Comparison of ENCODE assay signal across 7 mouse cellular contexts in genomic region chr11:106084911-106085561, GRCm38 (mm10). TPM values are rescaled to one million over a fixed set of nuclear protein-coding genes. Genes with fewer than 3 reads are reported as not detected.
A peak's percentile ranks its signal among the peaks of the same experiment; 100 is the strongest.
DNase-seq lines count a peak whose midpoint lies in the region; ATAC-seq and TF ChIP-seq lines count a peak whose summit lies in the region.

No protein-coding gene starts in this region.

- peak overlapping the region; percentile 50 for H3K4me2 ChIP-seq in limb, embryonic 11.5 days (ENCODE audit: low read depth, severe bottlenecking)
- H3K4me2 ChIP-seq in midbrain, embryonic 12.5 days (replicated peaks): peak overlapping the region; percentile 59

- TF ChIP-seq CTCF in small intestine, adult 2 months (IDR thresholded peaks at IDR 0.05; ENCODE audit: extremely low read depth, insufficient read length, insufficient replicate concordance, low read depth, low read length): no peak

- peaks cover 5% of the 10 kb centered on the region; the same call in 1 of the 2 replicates for H3K4me1 ChIP-seq in limb, embryonic 11.5 days (ENCODE audit: control insufficient read depth, insufficient read depth, low read length)
- H3K4me1 ChIP-seq in midbrain, embryonic 12.5 days: peaks cover 17% of the 10 kb centered on the region
- no peaks in the 10 kb centered on the region; the same call in 1 of the 2 replicates for H3K4me1 ChIP-seq in small intestine, adult 2 months (ENCODE audit: control insufficient read depth, insufficient read depth, insufficient read length, low read length)

- peak; percentile 87 for DNase-seq in adrenal gland, postnatal 10 days
- DNase-seq in embryo, embryonic 11.5 days (ENCODE audit: low read depth, low spot score): peak; percentile 59
- peak; percentile 81 for DNase-seq in kidney, adult 18-20 months
- DNase-seq in limb, embryonic 11.5 days (ENCODE audit: low spot score): peak; percentile 86

- H3K4me3 ChIP-seq in limb, embryonic 11.5 days (ENCODE audit: low read depth, low read length): peak overlapping the region; percentile 90
- H3K4me3 ChIP-seq in midbrain, embryonic 12.5 days: peak overlapping the region; percentile 98
- H3K4me3 ChIP-seq in small intestine, adult 2 months (ENCODE audit: low read depth, low read length): peak overlapping the region; percentile 98

- H3K9ac ChIP-seq in limb, embryonic 11.5 days (ENCODE audit: low read length): peak overlapping the region; percentile 83
- H3K9ac ChIP-seq in midbrain, embryonic 12.5 days (replicated peaks): peak overlapping the region; percentile 93

- H3K27me3 ChIP-seq in limb, embryonic 11.5 days (ENCODE audit: control insufficient read depth, insufficient read depth, low read length): no peaks in the 10 kb centered on the region
- no peaks in the 10 kb centered on the region for H3K27me3 ChIP-seq in midbrain, embryonic 12.5 days
- no peaks in the 10 kb centered on the region for H3K27me3 ChIP-seq in small intestine, adult 2 months (ENCODE audit: control insufficient read depth, insufficient read depth, low read length)

- no peak for TF ChIP-seq POLR2A in small intestine, adult 2 months (IDR thresholded peaks at IDR 0.05; ENCODE audit: low read depth, low read length)

- no peaks in the 10 kb centered on the region for H3K9me3 ChIP-seq in limb, embryonic 11.5 days (ENCODE audit: control insufficient read depth, low read length)
- H3K9me3 ChIP-seq in midbrain, embryonic 12.5 days: no peaks in the 10 kb centered on the region

- no peaks in the 10 kb centered on the region for H3K36me3 ChIP-seq in limb, embryonic 11.5 days (ENCODE audit: control insufficient read depth, insufficient read depth, low read length)
- H3K36me3 ChIP-seq in midbrain, embryonic 12.5 days: no peaks in the 10 kb centered on the region
- no peaks in the 10 kb centered on the region for H3K36me3 ChIP-seq in small intestine, adult 2 months (ENCODE audit: control insufficient read depth, insufficient read depth, low read length)

- ATAC-seq in granulocyte monocyte progenitor cell, adult 5-6 weeks (replicated peaks; ENCODE audit: poor library complexity, severe bottlenecking): peak; percentile 33
- peak; percentile 27; the same call in 1 of the 2 replicates for ATAC-seq in limb, embryonic 11.5 days (ENCODE audit: insufficient number of reproducible peaks, low FRiP score, low TSS enrichment, low read depth)
- ATAC-seq in midbrain, embryonic 12.5 days (ENCODE audit: low FRiP score, low read depth): peak; percentile 60

- under 1% methylated on average over 59 of the region's 61 CpGs for WGBS in limb, embryonic 11.5 days
- under 1% methylated on average over 59 of the region's 61 CpGs for WGBS in midbrain, embryonic 12.5 days
- 1% methylated on average over 59 of the region's 61 CpGs for WGBS in small intestine, adult 2 months

- H3K27ac ChIP-seq in limb, embryonic 11.5 days (replicated peaks; ENCODE audit: low read depth, low read length): peak overlapping the region; percentile 95
- peak overlapping the region; percentile 99 for H3K27ac ChIP-seq in midbrain, embryonic 12.5 days (replicated peaks)
- H3K27ac ChIP-seq in small intestine, adult 2 months (ENCODE audit: insufficient read depth, low read depth, low read length): peak overlapping the region; percentile 88

RNA-seq across cellular contexts. Expression of gene Map3k3, which starts 0.6 kb away (rescaled TPM):
- 10 to 100 TPM; 44.3 to 48.8 TPM for total RNA-seq in adrenal gland, postnatal 10 days (2021)
- total RNA-seq in granulocyte monocyte progenitor cell, adult 5-6 weeks (2014; fragmentation: Nextera tagmentation): 30.4 and 32.1 TPM in 2 replicates
- 29.1 and 29.2 TPM in 2 replicates for total RNA-seq in granulocyte monocyte progenitor cell, adult 5-6 weeks (2017)
- 20.9 and 26.1 TPM in 2 replicates for polyA plus RNA-seq in limb, embryonic 11.5 days (2014; fragmentation: Nextera tagmentation; extraction: Ambion mirVana)
- polyA plus RNA-seq in midbrain, embryonic 12.5 days (2016; fragmentation: Nextera tagmentation; extraction: Ambion mirVana): 25.4 and 25.8 TPM in 2 replicates
- polyA plus RNA-seq in small intestine, adult 2 months (2012; rRNA removed): 10.0 and 15.1 TPM in 2 replicates

RNA-seq across cellular contexts. Expression of gene Taco1, which starts 19.2 kb away (rescaled TPM):
- total RNA-seq in adrenal gland, postnatal 10 days (2021): 10 to 100 TPM; 40.8 to 52.4 TPM
- 6.9 and 8.9 TPM in 2 replicates for total RNA-seq in granulocyte monocyte progenitor cell, adult 5-6 weeks (2014; fragmentation: Nextera tagmentation)
- 11.1 and 19.2 TPM in 2 replicates for total RNA-seq in granulocyte monocyte progenitor cell, adult 5-6 weeks (2017)
- 10.3 and 12.9 TPM in 2 replicates for polyA plus RNA-seq in limb, embryonic 11.5 days (2014; fragmentation: Nextera tagmentation; extraction: Ambion mirVana)
- 9.8 and 10.4 TPM in 2 replicates for polyA plus RNA-seq in midbrain, embryonic 12.5 days (2016; fragmentation: Nextera tagmentation; extraction: Ambion mirVana)
- polyA plus RNA-seq in small intestine, adult 2 months (2012; rRNA removed): 8.3 TPM in 2 replicates

RNA-seq across cellular contexts. Expression of gene Dcaf7, which starts 48.4 kb away (rescaled TPM):
- total RNA-seq in adrenal gland, postnatal 10 days (2021): 10 to 100 TPM; 54.3 to 56.1 TPM
- 54.6 and 55.2 TPM in 2 replicates for total RNA-seq in granulocyte monocyte progenitor cell, adult 5-6 weeks (2014; fragmentation: Nextera tagmentation)
- 49.8 and 49.9 TPM in 2 replicates for total RNA-seq in granulocyte monocyte progenitor cell, adult 5-6 weeks (2017)
- 75.3 and 82.5 TPM in 2 replicates for polyA plus RNA-seq in limb, embryonic 11.5 days (2014; fragmentation: Nextera tagmentation; extraction: Ambion mirVana)
- 122 and 126 TPM in 2 replicates for polyA plus RNA-seq in midbrain, embryonic 12.5 days (2016; fragmentation: Nextera tagmentation; extraction: Ambion mirVana)
- polyA plus RNA-seq in small intestine, adult 2 months (2012; rRNA removed): 18.7 and 30.9 TPM in 2 replicates

Comparison
In these comparisons a context has a peak if more than half of its experiments do, and no peak if none do; other contexts are left out.
1. Peak in every context shown above with its lines: DNase-seq, ATAC-seq, H3K4me3 ChIP-seq and H3K27ac ChIP-seq.